Mouse (Mus musculus) R1 (cell line): Measurements from ENCODE around the gene Plpp2.

Experiments
- DNase-seq: peaks from one replicate; pipeline ENCODE4 v3.0.0-alpha.2; 2018; ENCODE audit warnings: low read depth, low spot score

Gene Plpp2

GRCm38 (mm10) chr10:79548971-79549723, 15.6 kb upstream of the Plpp2 start:
- DNase-seq: no peak

DNA sequence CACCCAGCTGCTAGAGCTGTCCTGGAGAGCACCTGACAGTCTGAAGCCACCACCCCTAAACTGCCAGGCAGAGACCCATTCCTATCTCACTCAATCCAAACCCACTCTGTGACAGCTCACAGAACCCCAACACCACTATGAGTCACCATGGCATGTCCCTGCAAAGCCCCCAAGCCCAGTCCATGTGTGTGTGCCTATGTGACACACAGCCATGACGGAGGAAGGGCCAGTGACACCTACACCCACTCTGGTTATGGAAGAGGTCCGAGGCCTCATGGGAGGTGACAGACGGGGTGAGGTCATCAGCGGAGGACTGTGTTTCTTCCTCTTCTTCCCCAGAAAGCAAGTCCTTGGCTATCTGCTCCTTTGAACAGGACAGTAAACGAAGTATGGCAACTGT, 14.9 kb upstream of the Plpp2 start:
- DNase-seq: no peak

- no peak for DNase-seq
Observed at GRCm38 (mm10) chr10:79547148-79547675, 13.6 kb upstream of the Plpp2 start.

DNA sequence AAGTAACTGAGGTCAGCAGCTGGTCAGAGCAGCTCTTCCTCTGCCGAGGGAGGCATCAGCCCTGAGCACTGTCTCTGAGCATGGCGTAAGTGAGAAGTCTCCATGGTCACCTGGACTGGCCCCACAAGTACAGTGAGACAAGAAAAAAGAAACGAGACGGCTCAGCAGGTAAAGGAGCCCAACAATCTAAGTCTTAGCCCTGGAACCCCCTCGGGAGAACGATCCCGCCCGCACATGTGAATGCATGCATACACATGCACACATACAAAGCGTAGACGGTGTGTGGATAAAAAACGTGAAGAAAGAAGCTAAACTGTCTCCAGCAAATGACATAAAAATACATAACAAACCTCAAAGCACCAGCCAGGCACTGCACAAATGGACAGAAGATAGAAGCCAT, 12.9 kb upstream of the Plpp2 start:
- DNase-seq: no peak

DNA sequence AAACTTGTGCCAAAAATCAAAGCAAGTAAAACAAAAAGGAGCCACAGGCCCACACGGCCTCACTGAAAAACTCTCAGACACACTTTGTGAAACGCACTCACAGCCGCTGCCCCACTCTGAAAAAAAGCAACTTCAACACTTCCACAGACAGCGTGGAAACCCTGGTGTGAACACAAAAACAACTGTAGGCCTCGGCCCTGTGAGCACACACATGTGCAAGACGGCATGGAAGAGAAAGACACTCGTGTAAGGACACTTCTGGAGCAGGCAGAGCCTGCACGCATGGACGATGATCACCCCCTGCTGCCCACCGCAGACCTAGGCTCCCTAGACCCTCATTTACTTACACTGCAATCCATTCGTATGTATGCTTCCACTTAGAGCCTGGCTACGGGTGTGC, 12.3 kb upstream of the Plpp2 start:
- no peak for DNase-seq

- no peak for DNase-seq
Observed at GRCm38 (mm10) chr10:79544631-79545030, 11.0 kb upstream of the Plpp2 start.

GRCm38 (mm10) chr10:79543884-79544597, 10.4 kb upstream of the Plpp2 start:
- DNase-seq: no peak

DNA sequence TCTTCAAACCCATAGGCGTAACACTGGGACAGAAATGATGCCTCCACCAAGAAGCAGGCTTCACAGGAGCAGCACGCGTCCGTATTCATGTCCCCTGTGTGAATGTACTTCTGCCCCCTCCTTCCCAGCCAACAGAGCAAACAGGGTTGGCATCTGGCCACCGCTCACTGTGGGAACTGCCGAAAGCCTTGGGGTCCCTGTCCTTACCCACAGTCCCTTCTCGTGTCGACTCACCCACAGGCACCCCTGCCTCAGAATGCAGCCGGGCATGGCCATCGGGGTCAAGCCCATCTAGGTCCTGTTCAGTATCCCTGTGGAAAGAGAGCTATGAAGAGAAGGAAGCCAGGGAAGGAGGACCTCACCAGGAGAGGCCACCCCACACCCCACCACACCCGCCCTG, 8.6 kb upstream of the Plpp2 start:
- no peak for DNase-seq

GRCm38 (mm10) chr10:79541522-79541921, 7.9 kb upstream of the Plpp2 start:
- no peak for DNase-seq

GRCm38 (mm10) chr10:79540746-79541145, 7.2 kb upstream of the Plpp2 start:
- no peak for DNase-seq

GRCm38 (mm10) chr10:79539701-79540495, 6.3 kb upstream of the Plpp2 start:
- DNase-seq: no peak

GRCm38 (mm10) chr10:79538873-79539272, 5.3 kb upstream of the Plpp2 start:
- no peak for DNase-seq

DNA sequence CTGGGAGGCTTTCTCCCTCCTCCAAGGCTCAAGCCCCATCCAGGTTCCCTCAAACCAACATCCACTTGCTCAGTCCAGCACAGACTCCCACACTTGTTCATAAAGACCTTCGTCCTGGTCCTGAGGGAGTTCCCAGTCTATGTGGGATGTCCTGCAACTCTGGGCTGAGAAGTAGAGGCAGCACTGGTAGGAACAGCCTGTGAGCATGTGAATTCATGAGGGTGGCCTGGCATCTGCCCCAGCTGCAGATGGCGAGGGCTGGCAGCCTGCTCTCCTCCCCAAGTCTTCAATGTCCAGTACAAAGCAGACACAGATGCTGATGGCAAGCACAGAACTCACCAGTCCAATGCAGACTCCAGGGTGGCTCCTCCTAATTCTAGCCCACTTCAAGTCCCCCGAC, 4.7 kb upstream of the Plpp2 start:
- no peak for DNase-seq

DNA sequence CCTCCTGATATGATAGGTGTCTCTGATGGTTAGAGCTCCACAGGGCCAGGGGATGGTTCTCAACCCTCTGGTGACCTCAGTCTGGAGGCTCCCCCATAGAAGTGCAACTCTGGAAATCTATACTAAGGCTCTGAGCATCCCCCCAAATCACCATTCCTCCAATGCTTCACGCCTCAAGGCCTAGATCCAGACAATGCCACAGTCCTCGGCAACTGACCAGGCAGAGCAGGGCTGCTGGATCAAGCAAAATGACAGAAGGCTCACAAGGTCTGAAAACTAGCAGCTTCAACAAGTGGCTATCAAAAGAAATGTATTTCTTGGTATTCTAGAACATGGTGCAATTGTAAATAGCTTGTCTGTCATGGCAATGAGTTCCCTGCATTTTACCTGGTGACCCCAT, 4.2 kb upstream of the Plpp2 start:
- DNase-seq: no peak

DNA sequence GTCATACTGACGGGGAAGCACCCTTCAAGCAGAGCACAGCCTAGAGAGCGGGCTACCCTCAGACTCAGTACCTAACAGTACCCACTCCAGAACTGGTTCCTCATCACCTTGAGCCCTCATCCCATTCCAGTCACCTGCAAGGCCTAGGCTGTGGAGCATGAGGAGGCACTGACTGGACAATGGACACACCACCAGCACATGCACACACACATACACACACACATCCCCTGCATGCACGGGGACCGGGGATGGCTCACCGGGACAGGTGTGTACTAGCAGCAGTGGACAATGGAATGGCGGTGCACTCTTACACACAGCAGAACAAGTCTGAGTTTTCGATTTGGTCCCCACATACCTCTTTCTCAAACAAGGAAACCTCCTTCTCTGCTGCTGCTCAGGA, 3.7 kb upstream of the Plpp2 start:
- no peak for DNase-seq

- no peak for DNase-seq
Observed at GRCm38 (mm10) chr10:79536461-79537080, 3.0 kb upstream of the Plpp2 start.

- DNase-seq: no peak
Observed at GRCm38 (mm10) chr10:79535431-79535830, 1.8 kb upstream of the Plpp2 start.

DNA sequence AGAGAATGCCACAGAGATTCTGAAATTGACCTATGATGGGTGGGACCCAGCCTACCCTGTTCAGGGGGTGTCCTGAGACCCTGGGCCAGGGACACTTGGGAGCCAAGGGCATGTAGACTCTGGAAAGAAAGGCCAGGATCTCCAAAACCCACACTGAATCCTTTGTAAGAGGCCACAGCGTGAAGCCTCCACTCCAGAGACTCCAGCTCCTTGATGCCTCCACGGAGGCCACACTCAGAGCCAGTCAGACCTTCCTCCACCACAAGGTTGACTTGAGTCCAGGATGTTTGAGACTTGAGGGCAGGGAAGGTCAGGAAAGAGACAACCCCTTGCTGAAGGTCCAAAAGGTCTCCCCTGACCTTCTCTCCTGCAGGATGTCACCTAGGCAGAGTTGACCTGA, 830 bp upstream of the Plpp2 start:
- DNase-seq: no peak

DNA sequence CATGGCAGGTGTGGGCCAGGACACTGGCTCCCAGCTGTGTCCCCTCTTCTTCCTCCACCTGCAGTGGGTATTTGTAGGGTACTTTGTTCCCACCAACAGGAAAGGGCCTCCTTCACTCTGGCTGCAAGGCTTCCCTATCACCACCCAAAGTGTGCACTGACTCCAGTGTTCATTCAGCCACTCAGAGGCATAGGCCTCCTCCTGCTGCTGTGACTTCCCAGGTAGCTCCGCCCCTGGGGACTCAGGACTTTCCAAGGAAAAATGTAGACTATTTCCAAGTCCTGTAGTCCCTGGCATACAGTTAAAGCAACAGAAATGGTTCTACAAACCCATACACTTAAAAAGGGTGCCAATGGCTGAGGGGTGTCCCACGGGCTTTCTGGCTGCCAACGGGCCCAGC, 918 bp downstream of the Plpp2 start:
- DNase-seq: peak; percentile 21

GRCm38 (mm10) chr10:79531593-79531992, 2.0 kb downstream of the Plpp2 start:
- DNase-seq: no peak

DNA sequence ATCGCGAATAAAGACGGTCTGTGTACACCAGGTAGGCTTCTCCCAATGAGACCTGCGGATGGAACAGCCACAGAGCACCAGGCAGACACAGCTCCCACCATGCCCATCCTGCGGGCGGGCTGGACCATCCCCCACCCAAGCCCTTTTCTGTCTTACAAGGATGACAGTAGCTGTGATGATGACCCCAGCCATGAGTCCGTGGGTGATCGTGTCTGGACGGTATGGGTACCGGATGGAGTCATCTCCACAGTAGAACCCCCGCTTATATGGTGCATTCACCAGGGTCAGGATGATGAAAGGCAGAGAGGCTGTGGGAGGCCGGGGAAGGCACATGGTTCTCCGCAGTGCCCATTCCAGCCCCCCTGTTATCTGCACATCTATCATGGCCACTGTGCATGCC, 2.9 kb downstream of the Plpp2 start:
- no peak for DNase-seq

DNA sequence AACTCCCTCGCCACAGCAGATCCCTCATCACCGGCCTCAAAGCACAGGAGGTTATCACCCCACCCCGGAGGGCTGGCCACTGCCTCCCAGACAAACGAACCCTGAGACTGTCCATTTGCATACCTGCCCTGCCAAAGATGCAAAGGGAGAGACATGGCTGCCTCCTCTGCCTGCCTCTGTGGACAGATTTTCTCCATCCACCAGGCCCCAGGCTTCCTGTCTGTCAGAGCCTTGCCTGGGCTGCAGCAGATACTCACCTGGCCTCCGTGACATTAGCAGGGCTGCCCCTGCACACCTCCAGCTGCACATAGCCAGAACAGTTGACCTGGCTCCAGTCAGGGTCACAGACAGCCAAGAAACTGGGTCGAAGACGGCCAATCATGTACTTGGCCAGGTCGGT, 3.4 kb downstream of the Plpp2 start:
- DNase-seq: no peak
